Comparison of ENCODE assay signal across 8 mouse cellular contexts in the genomic region with DNA sequence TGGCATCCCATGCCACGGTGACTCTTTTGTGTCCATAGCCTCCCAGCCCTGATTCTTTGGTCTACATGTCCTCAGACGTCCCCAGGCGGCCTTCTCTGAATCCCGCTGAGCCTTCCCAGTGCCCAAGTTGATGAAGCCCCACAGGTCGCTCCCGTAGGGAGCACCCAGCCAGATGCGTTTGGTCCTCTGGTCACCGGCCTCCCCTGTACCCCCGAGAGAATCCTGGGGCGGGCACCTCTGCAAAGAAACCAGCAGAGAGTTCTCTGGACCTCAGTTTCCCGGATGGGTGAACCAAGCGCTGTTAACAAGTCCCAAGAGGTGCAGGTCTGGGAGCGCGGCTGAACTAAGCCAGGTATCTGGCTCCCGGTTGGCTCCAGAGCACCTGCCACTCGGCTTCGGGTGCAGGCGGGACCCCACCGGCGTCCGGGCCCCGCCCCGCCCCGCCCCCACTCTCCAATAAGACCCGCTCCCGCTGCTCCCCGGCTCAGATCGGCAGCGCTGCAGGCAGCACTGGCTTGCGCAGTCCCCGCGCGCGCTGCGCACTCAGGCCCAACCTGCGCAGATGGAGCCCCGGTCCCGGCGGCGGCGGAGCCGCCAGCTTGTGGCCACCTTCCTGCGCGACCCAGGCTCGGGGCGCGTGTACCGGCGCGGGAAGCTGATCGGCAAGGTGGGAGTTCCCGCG. TPM values are rescaled to one million over a fixed set of nuclear protein-coding genes. Genes with fewer than 3 reads are reported as not detected.
DNase-seq lines count a peak whose midpoint lies in the region; ATAC-seq and TF ChIP-seq lines count a peak whose summit lies in the region.

A gene (plus strand): TSS at position 459 of the 682 bp plus-strand sequence.

- DNase-seq in kidney, adult 2 months: no peak
- DNase-seq in R1 (ENCODE audit: low read depth, low spot score): peak; percentile 62
- peak; percentile 29 for DNase-seq in embryonic facial prominence, embryonic 14.5 days (ENCODE audit: low spot score)
- no peak for DNase-seq in liver, embryonic 13.5 days
- no peak for DNase-seq in ovary, postnatal 14 days (ENCODE audit: low spot score)
- DNase-seq in ovary, adult 18-20 months (ENCODE audit: low spot score): no peak
- no peak for DNase-seq in yolk sac, embryonic 10.5 days (ENCODE audit: low spot score)

- H3K4me1 ChIP-seq in kidney, embryonic 15.5 days: peaks cover 41% of the 10 kb centered on the region
- H3K4me1 ChIP-seq in kidney, adult 2 months (ENCODE audit: control insufficient read depth, insufficient read depth, low read length): no peaks in the 10 kb centered on the region
- peaks cover 7% of the 10 kb centered on the region; the same call in 1 of the 2 replicates for H3K4me1 ChIP-seq in embryonic facial prominence, embryonic 14.5 days (ENCODE audit: control insufficient read depth, insufficient read depth, low read length)
- peaks cover 35% of the 10 kb centered on the region for H3K4me1 ChIP-seq in liver, embryonic 13.5 days (replicated peaks)

- TF ChIP-seq CTCF in kidney, adult 2 months (conservative IDR thresholded peaks at IDR 0.05; ENCODE audit: insufficient read depth, insufficient read length, low read depth, low read length): no peak

- no peak for TF ChIP-seq POLR2A in kidney, adult 2 months (IDR thresholded peaks at IDR 0.05; ENCODE audit: low read depth, low read length)

- peaks cover 100% of the 10 kb centered on the region for H3K27me3 ChIP-seq in kidney, embryonic 15.5 days
- no peaks in the 10 kb centered on the region for H3K27me3 ChIP-seq in kidney, adult 2 months (replicated peaks; ENCODE audit: control insufficient read depth, insufficient read depth, low read length)
- H3K27me3 ChIP-seq in embryonic facial prominence, embryonic 14.5 days (replicated peaks; ENCODE audit: control insufficient read depth, insufficient read depth, low read length): peaks cover 76% of the 10 kb centered on the region
- H3K27me3 ChIP-seq in liver, embryonic 13.5 days: peaks cover 100% of the 10 kb centered on the region

- peak within 1 kb of the TSS; percentile 37 for H3K4me3 ChIP-seq in kidney, embryonic 15.5 days (replicated peaks)
- H3K4me3 ChIP-seq in kidney, adult 2 months (ENCODE audit: insufficient read depth, low read depth, low read length): no peak within 1 kb of the TSS
- H3K4me3 ChIP-seq in embryonic facial prominence, embryonic 14.5 days (ENCODE audit: low read depth, low read length): peak within 1 kb of the TSS; percentile 41
- peak within 1 kb of the TSS; percentile 30 for H3K4me3 ChIP-seq in liver, embryonic 13.5 days (replicated peaks)

- peak within 1 kb of the TSS; percentile 65 for H3K4me2 ChIP-seq in kidney, embryonic 15.5 days
- H3K4me2 ChIP-seq in embryonic facial prominence, embryonic 14.5 days (ENCODE audit: low read depth, low read length): peak within 1 kb of the TSS; percentile 69
- peak within 1 kb of the TSS; percentile 32 for H3K4me2 ChIP-seq in liver, embryonic 13.5 days

- WGBS in kidney, embryonic 15.5 days: 2% methylated on average over 53 of the region's 53 CpGs
- 2% methylated on average over 53 of the region's 53 CpGs for WGBS in kidney, adult 2 months
- 3% methylated on average over 32 of the region's 53 CpGs for WGBS in embryonic facial prominence, embryonic 14.5 days
- WGBS in liver, embryonic 13.5 days (ENCODE audit: insufficient replicate concordance): 2% methylated on average over 52 of the region's 53 CpGs

- no peak for ATAC-seq in kidney, embryonic 15.5 days (replicated peaks; ENCODE audit: low FRiP score)
- peak; percentile 42 for ATAC-seq in embryonic facial prominence, embryonic 14.5 days (ENCODE audit: low read depth)
- ATAC-seq in liver, embryonic 13.5 days (ENCODE audit: low read depth): no peak

- H3K9ac ChIP-seq in kidney, embryonic 15.5 days: peak within 1 kb of the TSS; percentile 15
- peak within 1 kb of the TSS; percentile 48 for H3K9ac ChIP-seq in embryonic facial prominence, embryonic 14.5 days (ENCODE audit: low read depth, low read length)
- no peak within 1 kb of the TSS for H3K9ac ChIP-seq in liver, embryonic 13.5 days

- no peaks in the 10 kb centered on the region for H3K36me3 ChIP-seq in kidney, embryonic 15.5 days
- no peaks in the 10 kb centered on the region for H3K36me3 ChIP-seq in kidney, adult 2 months (ENCODE audit: control insufficient read depth, insufficient read depth, low read length)
- no peaks in the 10 kb centered on the region for H3K36me3 ChIP-seq in embryonic facial prominence, embryonic 14.5 days (ENCODE audit: control insufficient read depth, insufficient read depth, low read length)
- H3K36me3 ChIP-seq in liver, embryonic 13.5 days: no peaks in the 10 kb centered on the region

- H3K27ac ChIP-seq in kidney, embryonic 15.5 days: no peak within 1 kb of the TSS
- H3K27ac ChIP-seq in kidney, adult 2 months (ENCODE audit: insufficient read depth, low read depth, low read length): no peak within 1 kb of the TSS
- H3K27ac ChIP-seq in embryonic facial prominence, embryonic 14.5 days (replicated peaks; ENCODE audit: low read depth, low read length): no peak within 1 kb of the TSS
- H3K27ac ChIP-seq in liver, embryonic 13.5 days: no peak within 1 kb of the TSS

- no peaks in the 10 kb centered on the region for H3K9me3 ChIP-seq in kidney, embryonic 15.5 days (replicated peaks)
- no peaks in the 10 kb centered on the region for H3K9me3 ChIP-seq in embryonic facial prominence, embryonic 14.5 days (ENCODE audit: control insufficient read depth, low read length)
- no peaks in the 10 kb centered on the region for H3K9me3 ChIP-seq in liver, embryonic 13.5 days (replicated peaks)

RNA-seq across cellular contexts. Expression of the gene that starts here (rescaled TPM):
- 0.67 and 0.70 TPM in 2 replicates for polyA plus RNA-seq in kidney, embryonic 15.5 days (2015; fragmentation: Nextera tagmentation; extraction: Ambion mirVana)
- 1.8 and 2.0 TPM in 2 replicates for polyA plus RNA-seq in kidney, adult 2 months (2012; rRNA removed)
- polyA plus RNA-seq in embryonic facial prominence, embryonic 14.5 days (2014; fragmentation: Nextera tagmentation; extraction: Ambion mirVana): 0.47 and 0.72 TPM in 2 replicates
- polyA plus RNA-seq in liver, embryonic 13.5 days (2015; fragmentation: Nextera tagmentation; extraction: Ambion mirVana): 0.12 TPM in 1 of 2 replicates, not detected in the other

Comparison
In these comparisons a context has a peak if more than half of its experiments do, and no peak if none do; other contexts are left out.
1. Peak in DNase-seq, ATAC-seq, H3K4me3 ChIP-seq, H3K9ac ChIP-seq and H3K4me2 ChIP-seq in embryonic facial prominence, embryonic 14.5 days; RNA of the gene not detected or under 1 TPM.